Mouse (Mus musculus): ENCODE measurements around the gene Cldn24. TPM values are rescaled to one million over a fixed set of nuclear protein-coding genes. Genes with fewer than 3 reads are reported as not detected.
A peak's percentile ranks its signal among the peaks of the same experiment; 100 is the strongest.

Gene Cldn24
- total RNA-seq, 4 experiments from 2014 or later, result not detected

DNA sequence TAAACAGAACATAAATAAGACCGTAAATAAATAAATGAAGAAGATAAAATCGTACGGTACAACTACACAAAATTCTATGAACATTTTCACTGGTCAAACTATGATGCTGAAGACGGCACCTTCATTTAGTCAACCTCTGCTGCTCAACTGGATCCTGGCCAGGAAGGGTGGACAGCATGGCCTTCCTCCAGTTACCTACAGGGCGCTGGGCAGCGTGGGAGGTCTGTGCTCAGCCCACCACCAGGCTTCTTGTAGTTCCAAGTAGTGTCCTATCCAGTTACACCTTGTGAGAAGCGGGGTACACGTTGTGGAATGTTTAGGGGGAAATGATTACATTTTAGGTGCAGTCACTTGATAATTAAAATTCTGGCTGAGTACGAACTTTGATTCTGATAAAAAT lies 5.0 kb downstream of the Cldn24 start:
- no peak for DNase-seq (ENCODE audit: low spot score in 2 of 2)

DNA sequence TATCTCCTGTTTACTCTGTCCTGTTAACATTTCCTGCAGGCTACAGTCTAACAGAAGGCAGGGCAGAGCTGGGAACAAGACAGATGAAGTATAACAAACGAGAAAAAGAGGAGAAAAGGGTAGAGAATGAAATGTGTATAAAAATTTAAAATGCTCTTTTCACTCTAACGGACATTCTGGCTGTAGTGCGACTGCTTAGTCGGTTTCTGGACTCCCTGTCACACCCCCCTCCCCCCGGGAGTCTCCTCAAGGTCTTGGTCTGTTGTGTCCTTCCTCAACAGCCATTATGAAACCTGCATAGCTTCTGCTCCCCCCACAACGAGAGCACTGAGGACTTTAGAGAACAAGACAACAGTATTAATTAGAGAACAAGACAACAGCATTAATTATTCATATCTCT lies 10.7 kb downstream of the Cldn24 start:
- DNase-seq (ENCODE audit: low spot score in 2 of 2), result no peak

DNA sequence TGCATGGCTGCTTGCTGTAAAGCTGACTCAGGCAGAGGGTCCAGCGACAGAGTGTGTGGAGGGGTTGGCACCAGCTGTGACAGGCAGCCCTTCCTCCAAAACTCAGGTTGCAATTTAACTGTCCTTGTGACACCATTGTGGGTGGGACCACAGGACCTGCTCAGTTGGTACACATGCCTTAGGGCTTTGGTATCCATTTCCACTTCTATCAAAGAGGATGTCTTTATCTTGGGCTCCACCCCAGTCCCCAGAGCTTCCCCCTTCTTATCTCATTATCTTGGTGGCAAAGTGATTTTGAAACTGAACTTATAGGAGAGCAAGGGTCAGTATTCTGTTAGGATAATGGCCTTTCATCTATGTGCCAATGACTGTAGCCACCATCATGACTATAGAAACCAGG lies 12.0 kb downstream of the Cldn24 start:
- DNase-seq (ENCODE audit: low spot score in 2 of 2), result no peak

DNA sequence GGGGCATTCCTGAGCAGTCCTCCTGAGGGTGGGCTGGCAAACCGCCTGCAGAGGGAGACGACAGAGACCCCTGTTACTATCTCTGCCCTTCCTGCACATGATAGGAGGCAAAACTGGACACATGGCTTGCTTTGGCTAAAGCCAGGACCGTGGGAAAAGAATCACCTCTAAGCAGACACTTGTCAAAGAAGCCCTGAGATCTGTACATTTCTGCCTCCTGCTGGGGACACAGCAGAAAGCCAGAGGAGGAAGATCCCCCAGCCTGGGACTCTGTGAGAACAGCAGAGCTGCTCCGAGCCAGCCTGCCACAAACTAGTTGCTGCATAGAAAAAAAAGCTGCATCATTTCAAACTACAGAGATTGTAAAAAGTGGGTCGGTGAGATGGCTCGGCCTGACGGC lies 21.1 kb downstream of the Cldn24 start:
- no peak for DNase-seq (ENCODE audit: low spot score in 2 of 2)

DNA sequence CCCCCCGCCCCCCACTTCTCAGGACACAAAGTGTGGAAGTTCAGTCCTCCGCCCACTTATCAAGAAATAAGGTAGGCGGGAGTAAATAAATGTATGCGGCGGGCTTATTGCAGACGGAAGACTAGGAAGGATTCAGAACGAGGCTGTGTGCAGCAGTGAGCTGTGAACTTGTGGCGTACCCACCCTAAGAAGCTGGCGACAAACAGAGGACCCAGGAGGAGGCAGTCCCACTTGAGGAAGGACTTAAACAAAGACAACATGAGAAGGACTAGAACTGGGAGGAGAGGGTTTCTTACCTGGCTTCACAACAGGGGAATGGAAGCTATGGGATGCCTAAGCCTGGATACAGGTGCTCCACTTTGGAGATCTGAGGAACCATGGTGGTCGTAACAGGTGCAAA lies 21.7 kb downstream of the Cldn24 start:
- DNase-seq (ENCODE audit: low spot score in 2 of 2), result no peak

DNA sequence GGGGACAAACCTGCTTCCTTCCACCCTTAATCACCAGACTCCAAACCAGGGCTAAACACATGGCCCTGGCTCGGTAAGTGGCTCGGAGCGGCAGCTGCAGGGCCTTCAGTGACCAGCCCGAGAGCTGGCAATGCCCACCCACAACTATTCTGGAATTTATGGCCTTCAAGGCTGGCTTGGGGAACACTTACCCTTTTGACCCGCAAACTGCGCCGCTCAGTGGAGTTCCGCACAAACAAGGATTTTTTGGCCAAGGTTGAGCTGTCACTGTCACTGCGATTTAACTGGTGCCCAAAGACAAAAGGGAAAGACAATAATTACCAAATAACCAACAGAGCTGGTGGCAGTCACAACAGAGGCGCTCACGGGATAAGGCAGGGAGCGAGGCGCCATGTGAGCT lies 24.0 kb downstream of the Cldn24 start:
- no peak for DNase-seq (ENCODE audit: low spot score in 2 of 2)

DNA sequence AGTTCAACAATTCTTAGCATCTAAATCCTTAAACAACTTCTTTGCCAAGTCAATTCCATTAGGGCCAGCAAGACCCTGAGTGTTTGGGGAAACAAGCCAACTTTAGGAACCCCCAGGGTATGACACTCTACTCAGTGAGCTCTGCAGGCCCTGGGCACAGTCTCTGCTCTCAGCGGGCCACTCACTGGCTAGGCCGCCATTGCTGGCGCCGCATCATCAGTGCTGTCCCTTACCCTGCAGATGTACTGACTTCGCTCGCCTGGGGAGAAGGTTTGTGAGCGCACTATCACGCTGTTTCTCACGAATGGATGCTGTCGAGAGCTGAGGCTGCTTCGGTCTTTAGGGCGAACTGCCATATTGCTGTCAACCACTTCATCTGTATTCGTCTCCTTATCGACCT lies 25.2 kb downstream of the Cldn24 start:
- DNase-seq (ENCODE audit: low spot score in 2 of 2), result no peak

DNA sequence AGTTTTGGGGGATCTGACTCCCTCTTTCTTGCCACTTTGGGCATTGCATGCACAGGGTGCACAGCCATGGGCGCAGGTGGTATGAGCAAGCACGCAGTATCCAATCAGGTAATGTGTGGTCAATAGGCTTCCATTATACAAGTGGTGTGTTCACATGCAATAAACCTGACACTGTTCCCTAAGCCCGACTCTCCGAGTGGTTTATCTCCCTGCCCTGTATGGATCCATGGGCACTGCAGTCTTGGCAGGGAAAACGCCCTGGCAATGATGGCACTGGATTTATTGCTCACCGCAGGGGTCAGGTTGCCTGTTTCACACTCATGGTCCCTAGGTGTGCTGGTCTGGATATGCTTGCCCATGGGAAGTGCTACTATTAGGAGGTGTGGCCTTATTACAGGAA lies 26.0 kb downstream of the Cldn24 start:
- DNase-seq (ENCODE audit: low spot score in 2 of 2), result no peak

DNA sequence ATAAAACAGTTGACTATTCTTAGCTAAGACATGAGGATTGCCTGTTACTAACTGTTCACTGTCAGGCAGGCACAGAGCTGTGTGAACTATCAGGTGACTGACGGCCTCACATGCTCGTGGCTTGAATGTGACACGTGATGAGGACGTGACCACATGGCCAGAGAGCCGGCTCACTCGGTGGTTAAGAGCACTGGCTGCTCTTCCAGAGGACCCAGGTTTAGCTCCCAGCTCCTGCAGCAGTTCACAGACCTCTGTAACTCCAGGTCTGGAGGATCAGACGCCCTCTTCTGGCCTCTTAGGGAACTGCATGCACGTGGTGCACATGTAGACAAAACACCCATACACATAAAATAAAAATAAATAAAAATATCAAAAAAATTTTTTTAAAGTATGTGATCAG lies 27.9 kb downstream of the Cldn24 start:
- DNase-seq (ENCODE audit: low spot score in 2 of 2), result no peak

DNA sequence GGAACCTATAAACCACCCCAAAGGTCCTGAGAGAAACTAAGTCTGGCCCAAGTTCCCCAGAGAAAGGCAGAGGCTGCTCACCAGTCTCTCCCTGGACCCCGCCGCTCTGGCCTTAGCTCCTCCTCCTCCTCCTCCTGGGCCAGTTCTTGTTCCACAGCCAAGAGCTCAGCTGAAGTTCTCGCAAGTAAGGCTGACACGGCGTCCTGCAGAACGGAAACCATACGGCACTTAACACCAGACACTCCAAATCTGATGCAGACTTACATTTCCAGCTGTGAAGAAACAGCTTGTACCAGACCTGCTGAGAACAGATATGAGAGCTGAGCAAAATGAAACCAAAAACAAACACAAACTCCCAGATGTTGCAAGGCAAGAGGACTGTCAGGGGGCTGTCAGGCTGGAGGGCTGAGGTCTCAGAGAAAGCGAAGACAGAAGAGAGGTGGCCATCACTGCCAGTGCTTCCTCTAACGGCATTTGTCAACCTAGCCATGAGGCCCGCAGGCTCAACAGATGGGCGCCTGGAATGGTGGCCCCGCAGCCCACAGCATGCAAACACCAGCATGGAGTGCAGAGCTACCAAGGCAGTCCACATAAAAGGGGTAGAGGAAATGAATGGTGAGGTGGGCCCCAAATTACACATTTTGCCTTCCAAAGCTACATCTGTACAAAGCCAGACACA lies 30.0 kb downstream of the Cldn24 start:
- DNase-seq (ENCODE audit: low spot score in 2 of 2), result peak in 1 of 2 experiments; percentile 43

DNA sequence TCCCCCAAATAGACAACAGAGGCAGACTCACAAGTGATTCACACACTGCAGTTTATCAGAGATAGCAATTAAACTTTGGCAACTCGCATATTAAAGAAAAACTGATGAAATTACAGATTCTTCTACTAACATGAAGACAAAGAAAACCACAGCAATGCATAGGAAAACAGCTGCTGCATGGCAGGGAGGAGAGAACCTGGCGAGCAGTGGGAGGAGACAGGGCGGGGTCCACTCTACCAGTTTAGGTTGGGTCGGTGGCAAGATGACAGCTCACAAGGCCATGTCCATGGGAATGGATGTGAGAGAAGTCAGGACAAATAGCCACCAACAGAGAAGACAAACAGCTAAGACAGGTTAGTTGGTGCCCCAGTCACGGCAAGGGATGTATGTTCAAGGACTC lies 30.8 kb downstream of the Cldn24 start:
- no peak for DNase-seq (ENCODE audit: low spot score in 2 of 2)

DNA sequence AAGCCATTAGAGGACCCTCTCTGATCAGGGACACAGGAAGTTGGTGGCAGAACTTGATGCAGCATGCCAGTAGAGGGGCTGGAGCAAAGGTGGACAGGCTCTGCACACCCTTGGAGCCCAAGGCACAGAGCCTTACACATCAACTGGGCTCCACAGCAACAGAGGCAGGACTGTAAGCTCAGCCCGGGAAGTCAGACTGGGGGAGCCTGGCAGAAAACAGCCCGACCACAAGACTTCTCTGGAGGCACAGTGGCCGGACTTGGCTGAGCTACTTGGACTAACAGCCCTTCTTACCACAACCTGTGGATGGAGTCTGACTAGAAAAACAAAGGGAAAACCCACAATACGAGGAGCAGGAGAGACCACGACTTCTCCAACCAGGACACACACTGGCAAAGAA lies 31.4 kb downstream of the Cldn24 start:
- no peak for DNase-seq (ENCODE audit: low spot score in 2 of 2)

DNA sequence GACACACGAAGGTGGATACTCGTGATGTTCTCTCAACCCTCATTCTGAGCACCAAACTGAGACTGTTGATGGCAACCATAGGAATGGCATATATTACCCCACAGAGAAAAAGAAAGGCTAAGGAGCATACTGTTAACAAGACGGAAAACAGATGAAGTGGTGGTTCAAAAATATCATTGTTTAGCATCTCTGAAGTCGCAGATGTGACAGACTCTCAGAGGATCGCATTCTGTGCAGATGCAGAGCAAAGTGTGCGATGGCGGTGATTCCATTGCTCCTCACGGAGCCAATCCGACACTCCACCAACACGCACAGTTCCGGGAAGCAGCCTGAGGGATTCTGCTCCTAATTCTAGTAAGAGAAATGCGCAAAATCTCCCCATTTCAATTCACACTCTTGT lies 37.3 kb downstream of the Cldn24 start:
- DNase-seq (ENCODE audit: low spot score in 2 of 2), result no peak

DNA sequence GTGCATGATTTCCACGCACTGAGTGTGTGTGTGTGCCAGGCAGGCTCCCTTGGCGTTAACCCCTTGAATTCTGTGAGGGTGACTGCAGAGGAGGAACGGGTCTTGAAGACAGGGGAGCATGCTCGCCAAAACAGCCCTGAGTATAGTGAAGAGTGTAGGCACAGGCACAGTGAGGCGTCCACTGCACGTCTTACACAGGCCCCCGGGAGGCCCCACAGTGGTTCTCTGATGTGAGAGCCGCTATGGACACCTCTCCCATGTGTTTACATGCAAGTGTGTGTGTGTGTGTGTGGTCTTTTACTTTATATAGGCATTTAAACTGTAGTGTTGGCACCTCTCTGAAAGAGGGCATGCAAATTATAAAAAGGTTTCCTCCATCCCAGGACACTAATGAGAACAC lies 44.6 kb downstream of the Cldn24 start:
- DNase-seq (ENCODE audit: low spot score in 2 of 2), result no peak

DNA sequence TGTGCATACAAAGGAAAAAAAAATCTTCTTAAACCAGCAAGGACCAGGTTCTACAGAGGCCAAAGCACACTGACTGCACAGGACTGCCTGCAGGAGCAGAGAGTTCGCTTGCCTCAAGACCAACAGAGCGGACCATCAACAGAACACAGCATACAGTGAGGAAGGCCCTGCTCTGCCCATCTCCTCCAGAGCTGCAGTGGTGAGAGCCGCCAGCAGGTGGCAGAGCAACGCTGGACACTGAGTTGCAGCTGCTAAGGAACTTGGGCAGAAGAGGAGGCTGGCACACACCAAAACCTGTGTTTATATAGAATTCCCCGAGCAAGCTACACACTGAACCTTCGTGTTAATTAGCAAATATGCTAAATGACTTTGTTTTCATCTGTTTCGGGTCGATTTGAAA lies 45.1 kb downstream of the Cldn24 start:
- DNase-seq (ENCODE audit: low spot score in 2 of 2), result peak; percentile 49 to 59

Other genes starting within 250 kb of the Cldn24 start
- 10 to 100 TPM; 13.8 to 19.0 (median 17.7) TPM for gene Ing2, start 146.6 kb upstream of the Cldn24 start, total RNA-seq (2022)
- gene Cdkn2aip, start 108.2 kb upstream of the Cldn24 start, total RNA-seq (2022), result 1 to 10 TPM; 5.0 to 5.9 (median 5.1) TPM
- under 1 TPM in 2 of 4 experiments, not detected in 2; 0.29 to 0.59 TPM for gene Cldn22, start 2.3 kb downstream of the Cldn24 start, total RNA-seq (2022)
- gene Wwc2, start 168.8 kb downstream of the Cldn24 start, total RNA-seq (2022), result 1 to 10 TPM; 3.5 to 5.7 (median 5.0) TPM